Mouse (Mus musculus): ENCODE measurements around the gene Atg4d. TPM values are rescaled to one million over a fixed set of nuclear protein-coding genes. Genes with fewer than 3 reads are reported as not detected.
"Not testable (repeated sequence)": the region's sequence is repeated elsewhere in the genome, so short reads cannot be mapped to it uniquely, and the experiment has no call there.

The Atg4d gene
- 26.3 and 35.5 TPM in 2 replicates for polyA plus RNA-seq (2014; fragmentation: Nextera tagmentation; extraction: Ambion mirVana)

DNA sequence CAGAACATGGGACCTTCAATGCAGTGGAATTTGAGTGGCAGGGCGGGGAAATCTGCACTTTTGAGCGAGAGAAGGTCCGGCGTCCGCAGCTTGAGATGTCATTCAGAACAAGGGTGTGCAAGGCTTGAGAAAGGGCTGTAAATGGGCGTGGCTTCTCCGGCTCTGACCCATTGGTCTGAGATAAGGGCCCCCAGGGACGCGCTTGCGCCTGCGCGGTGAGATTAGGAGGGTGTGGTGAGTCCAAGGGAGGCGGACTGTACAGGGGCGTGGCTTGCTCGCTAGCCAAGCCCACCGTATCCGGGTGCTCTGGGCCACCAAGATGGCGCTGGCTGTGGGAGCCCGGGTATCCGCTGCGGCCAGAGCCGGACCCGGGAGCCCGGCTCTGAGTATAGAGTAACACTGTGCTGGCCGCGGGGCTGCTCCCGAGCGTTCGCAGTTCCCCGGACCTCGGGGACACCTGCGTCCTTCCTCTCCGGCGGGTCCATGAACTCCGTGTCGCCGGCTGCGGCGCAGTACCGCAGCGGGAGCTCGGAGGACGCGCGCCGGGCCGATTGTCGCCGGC lies at the start of gene Atg4d:
Gene Atg4d (plus strand): TSS at position 294 of the 562 bp plus-strand sequence.
- WGBS: 1% methylated on average over 38 of the region's 49 CpGs
- Histone ChIP-seq H3K36me3 (ENCODE audit: control insufficient read depth, insufficient read depth, low read length) (peaks cover 30% of the 10 kb centered on the region), H3K27ac (replicated peaks; ENCODE audit: low read depth, low read length) (peak within 1 kb of the TSS; percentile 76), H3K4me2 (ENCODE audit: low read depth, low read length) (peak within 1 kb of the TSS; percentile 86), H3K27me3 (replicated peaks; ENCODE audit: control insufficient read depth, insufficient read depth, low read length) (no peaks in the 10 kb centered on the region), H3K4me1 (ENCODE audit: control insufficient read depth, insufficient read depth, low read length) (peaks cover 14% of the 10 kb centered on the region), H3K9me3 (ENCODE audit: control insufficient read depth, low read length) (no peaks in the 10 kb centered on the region), H3K4me3 (ENCODE audit: low read depth, low read length) (peak within 1 kb of the TSS; percentile 90), H3K9ac (ENCODE audit: low read depth, low read length) (peak within 1 kb of the TSS; percentile 89)
- peak; percentile 99 for DNase-seq (ENCODE audit: low spot score)
- ATAC-seq (ENCODE audit: low read depth): peak; percentile 97

- WGBS: 38% methylated on average over 15 of the region's 25 CpGs
- Histone ChIP-seq H3K36me3 (ENCODE audit: control insufficient read depth, insufficient read depth, low read length) (no peaks in the 10 kb centered on the region), H3K9ac (ENCODE audit: low read depth, low read length) (no peak overlapping the region), H3K4me3 (ENCODE audit: low read depth, low read length) (no peak overlapping the region), H3K4me2 (ENCODE audit: low read depth, low read length) (no peak overlapping the region), H3K27ac (replicated peaks; ENCODE audit: low read depth, low read length) (no peak overlapping the region), H3K27me3 (replicated peaks; ENCODE audit: control insufficient read depth, insufficient read depth, low read length) (no peaks in the 10 kb centered on the region), H3K4me1 (ENCODE audit: control insufficient read depth, insufficient read depth, low read length) (no peaks in the 10 kb centered on the region), H3K9me3 (ENCODE audit: control insufficient read depth, low read length) (no peaks in the 10 kb centered on the region)
- DNase-seq (ENCODE audit: low spot score): no peak
- ATAC-seq (ENCODE audit: low read depth): no peak
These were observed 48.8 kb upstream of the Atg4d start for GRCm38 (mm10) chr9:21216050-21216841.

- Histone ChIP-seq H3K4me2 (ENCODE audit: low read depth, low read length) (no peak overlapping the region), H3K27ac (replicated peaks; ENCODE audit: low read depth, low read length) (no peak overlapping the region), H3K27me3 (replicated peaks; ENCODE audit: control insufficient read depth, insufficient read depth, low read length) (no peaks in the 10 kb centered on the region), H3K9ac (ENCODE audit: low read depth, low read length) (no peak overlapping the region), H3K36me3 (ENCODE audit: control insufficient read depth, insufficient read depth, low read length) (no peaks in the 10 kb centered on the region), H3K4me3 (ENCODE audit: low read depth, low read length) (no peak overlapping the region), H3K4me1 (ENCODE audit: control insufficient read depth, insufficient read depth, low read length) (no peaks in the 10 kb centered on the region), H3K9me3 (ENCODE audit: control insufficient read depth, low read length) (no peaks in the 10 kb centered on the region)
- ATAC-seq (ENCODE audit: low read depth): no peak
- WGBS: 46% methylated on average over 3 of the region's 3 CpGs
- DNase-seq (ENCODE audit: low spot score): no peak
These were observed 45.3 kb upstream of the Atg4d start for GRCm38 (mm10) chr9:21219820-21220219.

DNA sequence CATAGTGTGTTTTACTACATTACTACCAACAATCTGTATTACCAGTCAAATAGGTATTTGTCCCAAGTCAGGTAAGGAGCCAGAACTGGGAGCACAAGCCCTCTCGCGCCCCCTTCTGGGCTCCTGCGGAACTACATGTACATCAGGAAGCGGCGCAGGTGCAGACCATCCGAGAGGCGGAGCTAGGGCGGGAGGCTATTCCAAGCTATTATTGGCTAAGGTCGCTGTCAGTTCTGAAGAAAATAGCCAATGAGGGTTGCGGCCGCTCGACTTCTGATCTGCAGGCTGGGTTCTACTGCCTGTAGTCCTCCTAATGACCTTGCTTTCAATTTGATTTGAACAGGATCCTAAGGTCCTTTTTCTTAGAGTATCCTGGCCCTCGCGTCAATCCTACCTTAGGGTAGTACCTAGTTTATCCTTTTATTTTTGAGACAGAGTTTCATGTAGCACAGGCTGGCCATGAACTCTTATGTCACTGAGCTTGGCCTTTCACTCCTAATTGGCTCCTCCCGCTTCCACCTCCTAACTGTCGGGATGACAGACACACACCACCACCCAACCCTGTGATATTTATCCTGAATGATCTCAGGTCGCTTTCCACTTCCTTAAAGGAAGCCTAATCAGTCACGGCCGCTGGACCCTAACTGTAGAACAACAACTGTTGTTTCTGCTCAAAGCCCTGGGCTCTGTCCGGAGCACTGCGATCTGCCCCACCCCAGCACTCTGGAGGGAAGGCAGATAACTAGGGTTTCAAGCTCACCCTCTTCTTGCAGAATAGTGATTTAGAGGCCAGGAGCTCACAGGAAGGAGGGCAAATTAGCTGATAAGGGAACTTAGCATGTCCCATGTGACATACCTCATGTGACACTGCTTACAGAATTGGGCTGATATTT lies 44.4 kb upstream of the Atg4d start:
- Histone ChIP-seq H3K4me3 (ENCODE audit: low read depth, low read length) (peak overlapping the region; percentile 16), H3K9me3 (ENCODE audit: control insufficient read depth, low read length) (no peaks in the 10 kb centered on the region), H3K4me2 (ENCODE audit: low read depth, low read length) (peak overlapping the region; percentile 38), H3K36me3 (ENCODE audit: control insufficient read depth, insufficient read depth, low read length) (no peaks in the 10 kb centered on the region), H3K27me3 (replicated peaks; ENCODE audit: control insufficient read depth, insufficient read depth, low read length) (no peaks in the 10 kb centered on the region), H3K4me1 (ENCODE audit: control insufficient read depth, insufficient read depth, low read length) (0 out of 2 replicates have a peak, but pooled peaks cover 3% of the 10 kb centered on the region), H3K9ac (ENCODE audit: low read depth, low read length) (no peak overlapping the region), H3K27ac (replicated peaks; ENCODE audit: low read depth, low read length) (no peak overlapping the region)
- peak; percentile 93 for DNase-seq (ENCODE audit: low spot score)
- peak; percentile 88 for ATAC-seq (ENCODE audit: low read depth)
- WGBS: 12% methylated on average over 21 of the region's 21 CpGs

- ATAC-seq (ENCODE audit: low read depth): peak; percentile 54; the same call in 1 of the 2 replicates
These were observed 43.6 kb upstream of the Atg4d start for GRCm38 (mm10) chr9:21221383-21221929.

DNA sequence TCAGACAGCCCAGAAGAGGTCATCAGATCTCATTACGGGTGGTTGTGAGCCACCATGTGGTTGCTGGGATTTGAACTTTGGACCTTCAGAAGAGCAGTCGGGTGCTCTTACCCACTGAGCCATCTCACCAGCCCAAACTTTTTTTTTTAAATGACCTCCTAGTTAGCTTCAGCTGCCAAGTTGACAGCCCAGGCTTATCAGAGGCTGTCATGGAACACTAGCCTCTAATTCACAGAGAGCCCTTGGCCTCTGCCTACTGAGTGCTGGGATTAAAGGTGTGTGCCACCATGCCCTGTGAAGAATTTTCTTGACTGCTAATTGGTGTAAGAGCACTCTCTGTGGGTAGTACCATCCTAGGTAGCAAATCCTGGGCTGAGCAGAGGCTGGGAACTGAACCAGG lies 41.6 kb upstream of the Atg4d start:
- not testable (repeated sequence) for H3K4me3 ChIP-seq (ENCODE audit: low read depth, low read length); ATAC-seq (ENCODE audit: low read depth); H3K36me3 ChIP-seq (ENCODE audit: control insufficient read depth, insufficient read depth, low read length); H3K9me3 ChIP-seq (ENCODE audit: control insufficient read depth, low read length); H3K4me1 ChIP-seq (ENCODE audit: control insufficient read depth, insufficient read depth, low read length); H3K27me3 ChIP-seq (replicated peaks; ENCODE audit: control insufficient read depth, insufficient read depth, low read length); H3K9ac ChIP-seq (ENCODE audit: low read depth, low read length); DNase-seq (ENCODE audit: low spot score); H3K4me2 ChIP-seq (ENCODE audit: low read depth, low read length); H3K27ac ChIP-seq (replicated peaks; ENCODE audit: low read depth, low read length)
- 91% methylated on average over 1 of the region's 2 CpGs for WGBS

More at GRCm38 (mm10) chr9:21221383-21221929, 43.6 kb upstream of the Atg4d start:
- Histone ChIP-seq H3K9ac (ENCODE audit: low read depth, low read length) (no peak overlapping the region), H3K36me3 (ENCODE audit: control insufficient read depth, insufficient read depth, low read length) (no peaks in the 10 kb centered on the region), H3K9me3 (ENCODE audit: control insufficient read depth, low read length) (no peaks in the 10 kb centered on the region), H3K4me2 (ENCODE audit: low read depth, low read length) (peak overlapping the region; percentile 38; the same call in 1 of the 2 replicates), H3K4me3 (ENCODE audit: low read depth, low read length) (no peak overlapping the region), H3K4me1 (ENCODE audit: control insufficient read depth, insufficient read depth, low read length) (0 out of 2 replicates have a peak, but pooled peaks cover 3% of the 10 kb centered on the region), H3K27me3 (replicated peaks; ENCODE audit: control insufficient read depth, insufficient read depth, low read length) (no peaks in the 10 kb centered on the region), H3K27ac (replicated peaks; ENCODE audit: low read depth, low read length) (no peak overlapping the region)
- peak; percentile 88 for DNase-seq (ENCODE audit: low spot score)
- 16% methylated on average over 7 of the region's 7 CpGs for WGBS

- Histone ChIP-seq H3K9ac (ENCODE audit: low read depth, low read length) (no peak overlapping the region), H3K4me3 (ENCODE audit: low read depth, low read length) (no peak overlapping the region), H3K9me3 (ENCODE audit: control insufficient read depth, low read length) (no peaks in the 10 kb centered on the region), H3K27me3 (replicated peaks; ENCODE audit: control insufficient read depth, insufficient read depth, low read length) (no peaks in the 10 kb centered on the region), H3K4me2 (ENCODE audit: low read depth, low read length) (no peak overlapping the region), H3K36me3 (ENCODE audit: control insufficient read depth, insufficient read depth, low read length) (0 out of 2 replicates have a peak, but pooled peaks cover 1% of the 10 kb centered on the region), H3K4me1 (ENCODE audit: control insufficient read depth, insufficient read depth, low read length) (peaks cover 8% of the 10 kb centered on the region; the same call in 1 of the 2 replicates), H3K27ac (replicated peaks; ENCODE audit: low read depth, low read length) (no peak overlapping the region)
- DNase-seq (ENCODE audit: low spot score) (no peak), ATAC-seq (ENCODE audit: low read depth) (no peak)
- 97% methylated on average over 6 of the region's 6 CpGs for WGBS
These were observed 41.2 kb upstream of the Atg4d start for GRCm38 (mm10) chr9:21223906-21224305.

Data from embryonic facial prominence, embryonic 14.5 days (tissue).